In genomic region chr5:119597530-119597929, GRCm38 (mm10) we compare ENCODE assay signal across 13 mouse cellular contexts.
A peak's percentile ranks its signal among the peaks of the same experiment; 100 is the strongest.
DNase-seq lines count a peak whose midpoint lies in the region; ATAC-seq and TF ChIP-seq lines count a peak whose summit lies in the region.
"Had no signal": no experiment of that assay in that cellular context is flagged by ENCODE, and none has a peak within 500 bp of the region (broad histone marks: within the 10 kb centered on the region; RNA-seq: fewer than 3 reads in every experiment).

No protein-coding gene starts in this region.

- H3K9me3 ChIP-seq in lung, embryonic 14.5 days (ENCODE audit: low read depth, low read length) = no peaks in the 10 kb centered on the region
- H3K9me3 ChIP-seq in midbrain, embryonic 11.5 days (ENCODE audit: control insufficient read depth, low read length) = no peaks in the 10 kb centered on the region
- H3K9me3 ChIP-seq in midbrain, embryonic 16.5 days (replicated peaks; ENCODE audit: control insufficient read depth, low read length, poor library complexity, severe bottlenecking) = no peaks in the 10 kb centered on the region
- H3K9me3 ChIP-seq: forebrain, embryonic 13.5 days; forebrain, embryonic 15.5 days had no signal

- H3K36me3 ChIP-seq in lung, embryonic 14.5 days (ENCODE audit: insufficient read depth) = no peaks in the 10 kb centered on the region
- no peaks in the 10 kb centered on the region for H3K36me3 ChIP-seq in midbrain, embryonic 11.5 days (ENCODE audit: control insufficient read depth, insufficient read depth, low read length)
- H3K36me3 ChIP-seq in midbrain, embryonic 16.5 days (ENCODE audit: control insufficient read depth, insufficient read depth, low read length) = no peaks in the 10 kb centered on the region
- H3K36me3 ChIP-seq: forebrain, embryonic 15.5 days had no signal

- H3K27ac ChIP-seq in lung, embryonic 14.5 days (ENCODE audit: low read depth) = 0 out of 2 replicates have a peak overlapping the region, but pooled peaks have one; percentile 45
- H3K27ac ChIP-seq in midbrain, embryonic 11.5 days (ENCODE audit: low read depth, low read length) = no peak overlapping the region
- no peak overlapping the region for H3K27ac ChIP-seq in midbrain, embryonic 16.5 days (ENCODE audit: low read length)
- H3K27ac ChIP-seq: forebrain, embryonic 13.5 days; forebrain, embryonic 15.5 days had no signal

- H3K4me1 ChIP-seq in lung, embryonic 14.5 days (ENCODE audit: insufficient read depth) = peaks cover 8% of the 10 kb centered on the region
- no peaks in the 10 kb centered on the region for H3K4me1 ChIP-seq in midbrain, embryonic 11.5 days (ENCODE audit: control insufficient read depth, insufficient read depth, low read length)
- no peaks in the 10 kb centered on the region for H3K4me1 ChIP-seq in midbrain, embryonic 16.5 days (ENCODE audit: control insufficient read depth, insufficient read depth, low read length)
- H3K4me1 ChIP-seq: forebrain, embryonic 13.5 days; forebrain, embryonic 15.5 days had no signal

- no peak for TF ChIP-seq CTCF in lung, embryonic 14.5 days (IDR thresholded peaks at IDR 0.05; ENCODE audit: low read depth)

- H3K9ac ChIP-seq in lung, embryonic 14.5 days = no peak overlapping the region
- no peak overlapping the region for H3K9ac ChIP-seq in midbrain, embryonic 11.5 days (ENCODE audit: low read length)
- no peak overlapping the region for H3K9ac ChIP-seq in midbrain, embryonic 16.5 days (ENCODE audit: low read depth, low read length)
- H3K9ac ChIP-seq: forebrain, embryonic 13.5 days; forebrain, embryonic 15.5 days; forebrain, postnatal 0 days had no signal

- H3K27me3 ChIP-seq in lung, embryonic 14.5 days (ENCODE audit: insufficient read depth, low read length) = no peaks in the 10 kb centered on the region
- no peaks in the 10 kb centered on the region for H3K27me3 ChIP-seq in midbrain, embryonic 11.5 days (ENCODE audit: control insufficient read depth, insufficient read depth, low read length)
- H3K27me3 ChIP-seq in midbrain, embryonic 16.5 days (ENCODE audit: control insufficient read depth, insufficient read depth, low read depth, low read length) = no peaks in the 10 kb centered on the region
- H3K27me3 ChIP-seq: forebrain, embryonic 15.5 days had no signal

- H3K4me3 ChIP-seq in lung, embryonic 14.5 days (ENCODE audit: low read depth, low read length) = no peak overlapping the region
- H3K4me3 ChIP-seq in midbrain, embryonic 11.5 days (ENCODE audit: low read depth, low read length) = no peak overlapping the region
- no peak overlapping the region for H3K4me3 ChIP-seq in midbrain, embryonic 16.5 days (ENCODE audit: low read depth, low read length)
- H3K4me3 ChIP-seq: forebrain, embryonic 13.5 days; forebrain, embryonic 15.5 days had no signal

- no peak for DNase-seq in lung, embryonic 14.5 days
- DNase-seq in lung, postnatal 10 days = no peak
- DNase-seq in midbrain, embryonic 11.5 days (ENCODE audit: low spot score, missing footprints) = peak; percentile 53
- no peak for DNase-seq in adrenal gland, postnatal 4 days (ENCODE audit: low spot score in 2 of 2)
- DNase-seq: cerebellum, adult 11-12 months; cerebellum, adult 2 months; cerebellum, adult 9-10 months; cerebellum, postnatal 10 days; cerebellum, postnatal 25 days; forebrain, postnatal 0 days had no signal

- no peak overlapping the region for H3K4me2 ChIP-seq in lung, embryonic 14.5 days
- H3K4me2 ChIP-seq in midbrain, embryonic 11.5 days = no peak overlapping the region
- no peak overlapping the region for H3K4me2 ChIP-seq in midbrain, embryonic 16.5 days (ENCODE audit: low read length)
- H3K4me2 ChIP-seq: forebrain, embryonic 13.5 days; forebrain, embryonic 15.5 days had no signal

- 78% methylated on average over 3 of the region's 3 CpGs for WGBS in lung, embryonic 14.5 days
- 88% methylated on average over 3 of the region's 3 CpGs for WGBS in midbrain, embryonic 11.5 days
- WGBS in midbrain, embryonic 16.5 days = 93% methylated on average over 3 of the region's 3 CpGs

- no peak for ATAC-seq in lung, embryonic 14.5 days (ENCODE audit: insufficient read depth)
- no peak for ATAC-seq in midbrain, embryonic 11.5 days (ENCODE audit: low FRiP score)
- ATAC-seq in midbrain, embryonic 16.5 days = no peak
- ATAC-seq: forebrain, embryonic 13.5 days; forebrain, embryonic 15.5 days; forebrain, postnatal 0 days had no signal
